Mouse (Mus musculus): ENCODE data around the gene Kalrn.

Kalrn gene

DNA sequence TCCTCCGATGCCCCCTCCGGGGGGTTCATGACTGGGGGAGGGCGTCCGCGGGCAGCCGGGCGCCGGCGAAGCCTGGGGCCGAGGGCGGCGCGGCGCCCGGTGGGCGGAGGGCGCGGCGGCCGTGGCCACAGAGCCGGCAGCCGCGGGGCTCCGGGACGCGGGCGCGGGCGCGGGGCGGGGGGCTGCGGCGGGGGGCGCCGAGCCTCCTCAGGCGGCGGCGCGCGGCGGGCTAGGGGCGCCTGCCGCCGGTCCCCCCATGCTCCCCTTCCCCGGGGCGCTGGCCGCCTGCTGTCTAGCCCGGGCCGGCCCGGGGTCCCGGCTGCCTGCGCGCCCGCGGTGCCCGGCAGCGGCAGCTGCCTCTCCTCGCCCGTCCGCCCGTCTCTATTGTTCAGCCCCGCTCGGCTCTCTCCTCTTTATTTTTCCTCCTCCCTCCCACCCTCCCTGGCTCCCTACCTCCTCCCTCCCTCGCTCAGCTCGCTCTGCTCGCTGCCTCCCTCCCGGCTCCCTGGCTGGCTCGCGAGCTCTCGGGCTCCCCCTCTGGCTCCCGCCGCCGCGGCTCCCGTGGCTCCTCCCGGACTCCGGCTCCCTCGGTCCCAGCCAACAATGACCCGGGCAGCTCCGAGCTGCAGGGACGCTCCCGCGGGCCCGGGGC, at the start of gene Kalrn:
TSS of gene Kalrn (minus strand) at position 382 of the 652 bp plus-strand sequence.
- peak; percentile 81 for DNase-seq

- DNase-seq = no peak
Measured at GRCm38 (mm10) chr16:34614021-34614420, 40.7 kb upstream of the Kalrn start.

GRCm38 (mm10) chr16:34610137-34610536, 36.8 kb upstream of the Kalrn start:
- no peak for DNase-seq

DNA sequence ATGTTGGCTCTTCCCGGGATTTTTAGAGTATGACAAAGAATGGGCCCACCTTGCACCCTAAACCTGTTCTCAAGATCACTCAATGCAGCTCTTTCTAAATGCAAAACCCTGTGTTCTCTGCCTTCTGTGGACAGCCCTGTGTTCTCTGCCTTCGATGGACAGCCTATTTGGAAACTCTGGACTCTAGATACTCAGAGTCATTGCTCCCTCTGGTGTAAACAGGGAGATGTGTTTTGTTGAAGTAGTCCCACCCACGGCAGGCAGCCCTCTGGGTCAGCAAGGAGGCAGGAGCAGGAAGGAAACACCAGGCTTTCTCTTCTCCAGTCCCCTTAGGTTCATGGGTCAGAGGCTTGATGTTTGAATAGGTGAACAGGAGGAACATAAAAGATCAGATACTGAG, 32.3 kb upstream of the Kalrn start:
- DNase-seq = peak; percentile 35

DNA sequence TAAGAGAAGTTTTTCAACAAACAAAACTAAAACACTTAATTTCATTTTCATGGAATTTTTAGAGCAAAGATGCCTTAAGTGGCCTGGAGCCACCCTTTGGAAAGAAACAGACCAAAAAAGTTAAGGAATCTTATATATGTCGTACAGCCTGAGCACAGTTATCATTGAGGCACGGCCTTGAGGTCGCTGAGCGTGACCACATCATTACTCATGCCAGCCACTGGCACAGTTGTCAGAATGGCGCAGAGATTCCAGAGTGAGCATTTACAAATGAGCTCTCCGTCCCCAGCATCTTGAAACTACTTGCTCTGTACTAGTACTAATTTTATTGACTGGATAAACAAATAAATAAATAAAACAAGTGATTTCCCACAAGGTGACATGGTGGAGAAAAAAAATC, 30.5 kb upstream of the Kalrn start:
- no peak for DNase-seq

- DNase-seq = no peak
Measured at GRCm38 (mm10) chr16:34603076-34603475, 29.7 kb upstream of the Kalrn start.

DNA sequence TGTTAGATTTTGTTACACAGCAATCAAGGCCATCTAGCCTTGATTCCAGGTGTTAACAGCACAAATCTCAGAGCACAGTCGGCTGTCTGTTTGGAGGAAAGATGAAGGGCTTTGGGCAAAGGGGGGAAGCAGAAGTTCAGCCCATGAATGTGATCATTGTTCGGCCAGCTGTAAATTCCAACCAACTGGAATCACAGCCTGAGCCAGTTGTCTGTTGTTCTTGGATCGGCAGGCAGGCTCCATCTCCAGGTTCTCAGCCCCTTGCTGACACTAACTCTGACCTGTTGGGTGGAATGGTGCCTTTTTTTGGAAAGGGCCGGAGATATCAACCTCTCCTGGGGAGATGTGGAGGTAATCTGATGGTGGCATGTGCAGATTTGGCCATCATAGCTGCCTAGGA, 28.6 kb upstream of the Kalrn start:
- DNase-seq = no peak

GRCm38 (mm10) chr16:34595294-34595693, 22.0 kb upstream of the Kalrn start:
- no peak for DNase-seq

GRCm38 (mm10) chr16:34594597-34595262, 21.4 kb upstream of the Kalrn start:
- DNase-seq = no peak

DNA sequence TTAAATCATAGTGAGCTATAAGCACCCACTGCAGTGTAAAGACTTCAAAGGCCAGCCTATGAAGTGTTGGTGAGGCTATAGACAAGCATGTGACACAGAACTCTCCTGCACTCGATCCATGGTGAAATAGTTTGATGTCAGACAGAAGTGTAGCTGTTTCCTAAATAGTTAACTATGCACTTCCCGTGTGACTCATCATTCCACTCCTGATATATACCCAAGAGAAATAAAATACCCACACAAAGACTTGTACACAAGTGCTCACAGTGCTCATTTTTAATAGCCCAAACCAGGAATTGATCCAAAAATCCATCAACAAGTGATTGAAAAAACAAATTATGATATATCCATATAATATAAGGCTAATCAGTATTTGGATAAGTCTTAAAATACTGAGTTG, 19.4 kb upstream of the Kalrn start:
- no peak for DNase-seq

DNA sequence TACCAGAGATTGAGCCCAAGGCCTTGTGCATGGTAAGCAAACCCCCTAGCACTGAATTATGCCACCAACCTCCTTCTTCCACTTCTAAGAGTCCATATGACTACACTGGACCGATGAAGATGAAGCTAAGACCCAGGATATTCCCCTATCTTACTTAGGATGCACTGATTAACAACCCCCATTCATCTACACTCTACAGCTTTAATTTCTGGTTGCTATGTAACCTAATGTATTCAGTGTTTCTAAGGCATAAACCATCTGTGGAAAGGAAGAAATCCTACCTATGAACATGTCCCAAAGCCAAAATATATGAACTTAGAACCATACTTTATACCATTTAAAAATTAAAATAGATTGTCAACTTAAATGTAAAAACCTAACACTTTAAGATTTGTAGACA, 18.6 kb upstream of the Kalrn start:
- DNase-seq = no peak

DNA sequence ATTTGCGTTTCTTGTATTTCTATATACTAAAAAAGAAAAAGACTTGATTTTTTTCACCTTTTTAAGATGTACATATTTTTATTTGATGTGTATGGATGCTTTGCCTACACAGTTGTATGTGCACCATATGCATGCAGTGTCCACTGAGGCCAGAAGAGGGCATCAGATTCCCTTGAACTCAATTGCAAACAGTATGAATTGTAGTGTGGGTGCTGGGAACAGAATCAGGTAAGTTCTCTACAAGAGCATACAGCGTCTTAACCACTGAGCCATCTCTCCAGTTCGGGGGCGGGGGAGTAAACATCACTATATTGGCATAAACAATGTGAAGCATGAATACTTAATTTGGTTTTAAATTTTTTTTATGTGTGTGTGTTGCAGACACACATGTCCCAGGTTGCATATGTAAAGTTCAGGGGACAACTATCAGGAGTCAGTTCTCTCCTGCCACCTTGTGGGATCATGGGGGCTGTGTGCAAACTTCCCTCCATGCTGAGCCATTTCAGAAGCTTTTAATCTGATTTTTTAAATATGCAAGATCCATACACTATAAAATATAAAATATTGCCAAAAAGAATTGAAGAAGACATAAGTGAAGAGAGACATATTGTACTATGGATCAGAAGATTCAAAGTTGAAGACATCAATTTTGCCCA, 6.5 kb upstream of the Kalrn start:
- no peak for DNase-seq

DNA sequence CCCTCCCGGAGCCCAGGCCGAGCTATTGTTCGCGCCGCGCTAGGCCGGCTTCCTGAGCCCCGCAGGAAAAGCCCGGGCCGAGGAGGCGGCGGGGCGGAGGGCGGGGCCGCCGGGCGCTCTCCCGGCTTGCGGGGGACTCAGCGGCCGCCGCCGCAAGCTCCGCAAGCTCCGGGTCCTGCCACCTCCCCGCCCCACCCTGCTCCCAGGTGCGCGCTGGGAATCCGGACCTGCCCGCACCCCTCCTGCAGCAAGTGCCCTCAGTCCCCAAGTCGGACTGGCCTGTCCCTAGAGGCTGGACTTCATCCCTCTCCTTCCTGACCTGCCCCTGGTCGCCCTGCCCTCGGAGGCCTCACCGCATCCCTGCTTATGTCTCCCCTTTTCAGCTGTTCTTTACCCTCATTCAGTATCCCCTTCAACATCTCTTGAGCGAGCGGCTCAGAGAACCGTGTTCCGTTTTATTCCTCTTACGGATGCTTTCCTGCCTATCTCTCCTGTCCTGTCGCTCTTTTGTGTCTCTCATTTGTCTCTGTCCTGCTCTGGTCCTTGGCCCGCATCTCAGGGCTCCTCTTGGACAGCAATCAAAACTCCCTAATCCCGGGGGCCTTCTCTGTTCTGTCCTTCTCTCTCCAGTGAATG, 642 bp upstream of the Kalrn start:
- peak; percentile 33 for DNase-seq

GRCm38 (mm10) chr16:34572406-34573150, 754 bp downstream of the Kalrn start:
- DNase-seq = no peak

DNA sequence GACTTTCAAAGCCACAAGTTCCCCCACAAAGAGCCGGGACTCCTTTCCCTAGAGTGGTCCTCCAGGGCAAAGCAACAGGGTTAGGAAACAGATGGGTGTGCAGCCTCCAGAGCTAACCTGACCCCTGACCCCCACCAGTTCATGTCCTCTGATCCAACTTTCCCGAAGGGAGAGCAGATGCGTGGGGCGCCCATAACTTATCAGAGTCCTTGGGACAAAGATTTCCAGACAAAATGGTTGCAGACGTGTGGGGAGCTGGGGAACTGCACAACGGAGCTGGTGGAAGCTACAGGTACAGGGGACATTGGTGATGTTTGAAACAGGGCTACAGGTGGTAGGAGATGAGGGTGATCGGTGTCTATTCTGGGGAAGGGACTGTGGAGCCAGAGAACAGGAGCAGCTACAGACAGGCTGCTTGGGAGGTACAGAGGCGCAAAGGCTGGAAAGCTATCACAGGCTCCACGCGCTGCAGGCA, 1.4 kb downstream of the Kalrn start:
- DNase-seq = no peak

DNA sequence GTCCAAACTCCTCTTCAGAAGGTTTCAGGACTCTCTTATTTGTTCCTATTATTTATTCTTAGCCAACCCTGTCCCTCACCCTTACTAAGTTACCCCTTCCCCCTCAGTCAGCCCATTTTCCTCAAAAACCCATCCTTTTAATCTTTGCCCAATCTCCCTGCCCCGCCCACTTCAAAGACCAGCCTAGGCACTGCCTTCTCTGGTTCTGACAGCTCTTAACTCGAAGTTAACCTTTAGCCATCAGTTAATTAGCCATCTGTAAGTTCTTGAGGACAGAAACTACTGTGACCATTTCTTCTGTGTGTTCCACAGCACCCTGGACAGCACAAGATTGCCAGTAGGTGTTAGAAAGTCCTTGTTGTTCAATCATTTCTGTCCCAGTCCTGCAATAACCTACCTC, 3.4 kb downstream of the Kalrn start:
- no peak for DNase-seq

DNA sequence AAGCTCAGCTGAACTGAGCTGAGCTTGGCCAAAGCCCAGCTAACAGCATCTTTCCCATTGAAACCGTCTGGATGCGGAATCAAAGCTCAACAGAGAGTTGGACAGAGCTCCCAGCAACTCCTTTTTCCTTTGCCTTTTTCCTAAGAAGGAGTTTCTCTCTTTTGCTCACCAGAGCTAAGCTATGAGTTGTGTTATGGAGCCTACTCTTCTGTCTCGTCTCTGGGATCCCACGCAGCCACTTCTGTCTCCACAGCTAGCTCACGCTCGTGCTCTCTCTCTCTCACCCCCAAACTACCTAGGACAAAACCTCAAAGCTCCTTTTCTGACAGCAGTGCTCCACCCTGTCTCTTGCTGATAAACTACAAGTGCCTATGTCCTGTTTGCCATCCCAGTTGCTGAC, 4.5 kb downstream of the Kalrn start:
- DNase-seq = no peak

DNA sequence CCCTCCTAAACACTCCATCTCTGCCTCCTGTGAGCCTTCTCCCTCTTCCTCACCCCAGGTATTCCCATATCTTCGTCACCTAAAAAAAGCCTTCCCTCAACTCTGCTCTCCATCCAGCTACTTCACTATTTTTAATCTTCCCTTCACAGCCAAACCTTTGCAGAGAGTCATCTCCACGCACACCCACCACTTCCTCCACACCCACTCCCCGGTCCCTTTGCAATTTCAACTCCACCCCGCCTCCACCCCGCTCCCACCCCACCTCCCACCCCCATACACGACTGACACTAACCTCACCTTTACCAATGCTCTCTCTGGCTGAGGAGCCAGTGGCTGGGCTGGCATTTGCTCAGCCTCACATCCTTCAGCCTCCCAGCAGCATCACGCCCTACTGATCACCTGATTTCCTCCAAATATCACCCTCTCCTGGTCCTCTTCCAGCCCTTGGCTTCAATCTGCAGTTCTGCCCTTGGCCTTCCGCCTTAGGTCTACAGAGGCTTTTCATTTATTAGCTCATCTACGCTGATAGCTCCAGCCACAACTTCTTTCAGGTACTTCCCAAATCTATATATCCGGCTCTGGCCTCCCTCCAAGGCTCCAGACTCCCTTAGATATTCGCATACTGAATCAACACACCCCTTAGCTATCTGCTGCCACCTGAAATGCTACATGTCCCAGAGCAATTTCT, 9.6 kb downstream of the Kalrn start:
- DNase-seq = no peak

DNA sequence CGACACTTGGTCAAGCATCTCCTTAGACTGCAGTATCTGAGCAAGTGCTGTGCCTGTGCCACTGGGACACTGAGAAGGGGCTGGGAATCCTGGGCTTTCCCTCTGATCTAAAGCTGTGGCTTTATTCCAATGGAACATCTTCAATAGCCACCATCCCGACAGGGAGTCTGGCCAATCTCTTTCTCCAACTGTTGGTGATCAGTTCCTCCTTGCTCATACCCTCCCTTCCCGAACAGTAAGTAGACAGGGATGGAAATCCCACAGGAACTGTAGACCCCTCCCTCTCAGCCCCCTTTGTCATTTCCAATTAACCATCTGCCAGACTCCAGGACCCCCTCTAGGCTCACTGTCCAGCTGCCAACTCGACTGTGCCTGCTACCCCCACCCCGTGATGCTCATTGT, 11.6 kb downstream of the Kalrn start:
- no peak for DNase-seq

- peak; percentile 36 for DNase-seq
Measured at GRCm38 (mm10) chr16:34560814-34561213, 12.5 kb downstream of the Kalrn start.

DNA sequence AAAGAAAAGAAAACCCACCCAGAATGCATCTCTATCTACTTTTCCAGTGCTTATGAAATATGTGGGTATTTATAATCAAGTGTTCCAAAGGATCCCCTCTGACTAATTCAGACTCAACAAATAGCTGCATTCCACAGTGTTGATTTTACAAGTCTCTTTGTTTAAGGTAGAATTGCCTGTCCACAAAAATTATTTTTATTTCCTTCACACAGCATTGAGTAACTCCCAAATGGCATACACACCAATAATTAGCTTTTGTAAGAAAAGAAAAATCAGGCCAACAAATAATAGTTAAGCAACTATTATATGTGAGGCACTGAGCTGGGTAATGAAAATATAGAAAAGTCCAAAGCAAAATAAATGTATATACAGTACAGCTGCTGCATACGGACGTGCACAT, 12.9 kb downstream of the Kalrn start:
- DNase-seq = no peak

DNA sequence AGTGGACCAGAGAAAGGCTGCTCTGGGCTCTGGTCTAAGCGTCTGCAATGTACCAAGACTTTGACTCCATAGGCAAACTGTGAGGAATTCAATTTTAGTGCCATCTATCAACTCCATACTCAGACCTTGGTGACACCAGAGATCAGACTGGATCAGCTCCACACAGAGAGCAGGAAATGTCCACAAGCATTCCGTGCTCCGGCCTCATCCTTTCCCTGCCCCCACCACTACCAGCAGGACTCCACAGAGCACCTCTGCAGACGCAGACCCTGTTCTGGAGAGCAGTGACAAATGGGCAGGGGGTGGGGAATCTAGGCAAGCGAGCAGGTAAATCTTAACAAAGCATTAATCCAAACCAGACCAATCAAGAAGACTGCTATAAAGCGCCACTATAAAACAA, 15.4 kb downstream of the Kalrn start:
- DNase-seq = no peak

Data from cerebellum, adult 9-10 months (tissue).